In genomic region chr6:17142577-17143359, GRCm38 (mm10) we compare ENCODE assay signal across 8 mouse cellular contexts.
A peak's percentile ranks its signal among the peaks of the same experiment; 100 is the strongest.
DNase-seq lines count a peak whose midpoint lies in the region; TF ChIP-seq lines count a peak whose summit lies in the region.
"Had no signal": no experiment of that assay in that cellular context is flagged by ENCODE, and none has a peak within 500 bp of the region (broad histone marks: within the 10 kb centered on the region; RNA-seq: fewer than 3 reads in every experiment).

No protein-coding gene starts in this region.

- no peaks in the 10 kb centered on the region for H3K27me3 ChIP-seq in limb, embryonic 10.5 days (ENCODE audit: low read depth, poor library complexity, severe bottlenecking)
- H3K27me3 ChIP-seq in cerebellum, adult 2 months (ENCODE audit: control insufficient read depth, insufficient read depth, low read length), result no peaks in the 10 kb centered on the region
- H3K27me3 ChIP-seq: liver, embryonic 13.5 days had no signal

- 72% methylated on average over 4 of the region's 4 CpGs for WGBS in limb, embryonic 10.5 days
- 24% methylated on average over 4 of the region's 4 CpGs for WGBS in cerebellum, adult 2 months

- DNase-seq in right cerebral cortex, adult 2 months (ENCODE audit: low spot score in 2 of 2), result peak; percentile 24 to 48
- DNase-seq in right cerebral cortex, postnatal 4 days, result no peak
- peak; percentile 14 for DNase-seq in embryo, embryonic 11 days
- peak; percentile 9 to 19 for DNase-seq in layer of hippocampus, postnatal 10 days (ENCODE audit: low spot score in 2 of 2)
- no peak for DNase-seq in B cell, adult 2 months
- no peak for DNase-seq in limb, embryonic 10.5 days (ENCODE audit: low spot score)
- DNase-seq in cerebellum, adult 2 months, result no peak
- DNase-seq: liver, embryonic 13.5 days had no signal

- H3K27ac ChIP-seq in limb, embryonic 10.5 days, result no peak overlapping the region
- no peak overlapping the region for H3K27ac ChIP-seq in cerebellum, adult 2 months (ENCODE audit: insufficient read depth, low read length)
- H3K27ac ChIP-seq: liver, embryonic 13.5 days had no signal

- H3K36me3 ChIP-seq in limb, embryonic 10.5 days, result no peaks in the 10 kb centered on the region
- H3K36me3 ChIP-seq: liver, embryonic 13.5 days had no signal

- H3K4me1 ChIP-seq in limb, embryonic 10.5 days, result no peaks in the 10 kb centered on the region
- H3K4me1 ChIP-seq in cerebellum, adult 2 months (ENCODE audit: control insufficient read depth, insufficient read depth, low read length), result no peaks in the 10 kb centered on the region
- H3K4me1 ChIP-seq: liver, embryonic 13.5 days had no signal

- H3K9me3 ChIP-seq in limb, embryonic 10.5 days (replicated peaks), result no peaks in the 10 kb centered on the region
- H3K9me3 ChIP-seq: liver, embryonic 13.5 days had no signal

- no peak overlapping the region for H3K4me3 ChIP-seq in limb, embryonic 10.5 days
- no peak overlapping the region for H3K4me3 ChIP-seq in cerebellum, adult 2 months (replicated peaks; ENCODE audit: insufficient read depth, low read depth, low read length)
- H3K4me3 ChIP-seq: liver, embryonic 13.5 days had no signal

- no peak for TF ChIP-seq CTCF in cerebellum, adult 2 months (IDR thresholded peaks at IDR 0.05; ENCODE audit: borderline replicate concordance, insufficient read depth, low read depth, low read length)

- TF ChIP-seq POLR2A in cerebellum, adult 2 months (IDR thresholded peaks at IDR 0.05; ENCODE audit: borderline replicate concordance, insufficient read depth, low read length), result no peak

Comparison
In these comparisons a context has a peak if more than half of its experiments do, and no peak if none do; other contexts are left out.
1. DNase-seq: peak in right cerebral cortex, adult 2 months (2 of 2), embryo, embryonic 11 days (single experiment) and layer of hippocampus, postnatal 10 days (2 of 2); none in right cerebral cortex, postnatal 4 days (single experiment), B cell, adult 2 months (0 of 2), limb, embryonic 10.5 days (single experiment) and cerebellum, adult 2 months (0 of 2).